ENCODE assay signal across 13 mouse cellular contexts in the genomic region with DNA sequence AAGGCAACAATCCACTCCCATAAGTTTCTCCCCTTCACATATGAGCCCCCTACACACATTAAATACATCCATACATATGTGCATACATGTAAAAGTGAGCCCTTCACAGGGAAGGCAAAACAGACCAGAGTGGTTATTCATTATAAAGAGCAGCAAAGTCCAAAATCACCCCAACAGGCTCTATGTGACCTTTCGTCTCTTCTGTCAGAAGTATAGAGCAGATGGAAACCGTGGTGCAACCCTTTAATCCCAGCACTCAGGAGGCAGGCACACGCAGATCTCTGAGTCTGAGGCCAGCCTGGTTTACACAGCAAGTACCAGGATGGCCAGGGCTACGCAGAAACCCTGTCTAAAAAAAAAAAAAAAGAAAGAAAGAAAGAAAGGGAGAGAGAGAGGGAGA.
"Had no signal": no experiment of that assay in that cellular context is flagged by ENCODE, and none has a peak within 500 bp of the region (broad histone marks: within the 10 kb centered on the region; RNA-seq: fewer than 3 reads in every experiment).

No protein-coding gene starts in this region.

- H3K9me3 ChIP-seq: heart, embryonic 13.5 days; heart, embryonic 15.5 days; hindbrain, embryonic 13.5 days; hindbrain, embryonic 15.5 days; limb, embryonic 13.5 days; limb, embryonic 15.5 days had no signal

- H3K4me2 ChIP-seq: heart, embryonic 11.5 days; heart, embryonic 13.5 days; heart, embryonic 15.5 days; hindbrain, embryonic 13.5 days; hindbrain, embryonic 15.5 days; limb, embryonic 13.5 days; limb, embryonic 15.5 days had no signal

- H3K27ac ChIP-seq: gastrocnemius, adult 2 months; heart, adult 2 months; heart, embryonic 13.5 days; heart, embryonic 15.5 days; hindbrain, embryonic 13.5 days; hindbrain, embryonic 15.5 days; hindbrain, postnatal 0 days; layer of hippocampus, adult 2 months; limb, embryonic 13.5 days; limb, embryonic 15.5 days; liver, embryonic 14.5 days had no signal

- H3K27me3 ChIP-seq: heart, embryonic 13.5 days; heart, embryonic 15.5 days; hindbrain, embryonic 13.5 days; hindbrain, embryonic 15.5 days; limb, embryonic 13.5 days; limb, embryonic 15.5 days had no signal

- H3K4me1 ChIP-seq: heart, embryonic 13.5 days; heart, embryonic 15.5 days; hindbrain, embryonic 13.5 days; hindbrain, embryonic 15.5 days; limb, embryonic 13.5 days; limb, embryonic 15.5 days had no signal

- H3K4me3 ChIP-seq: gastrocnemius, adult 2 months; heart, adult 2 months; heart, embryonic 13.5 days; heart, embryonic 15.5 days; hindbrain, embryonic 13.5 days; hindbrain, embryonic 15.5 days; layer of hippocampus, adult 2 months; limb, embryonic 13.5 days; limb, embryonic 15.5 days had no signal

- ATAC-seq: forebrain, embryonic 16.5 days had no signal

- H3K9ac ChIP-seq: heart, embryonic 13.5 days; heart, embryonic 15.5 days; hindbrain, embryonic 13.5 days; hindbrain, embryonic 15.5 days; limb, embryonic 13.5 days; limb, embryonic 15.5 days; liver, embryonic 14.5 days had no signal
